Mouse (Mus musculus) stomach, embryonic 14.5 days (tissue): ENCODE data around the gene Lmtk3. TPM values are rescaled to one million over a fixed set of nuclear protein-coding genes. Genes with fewer than 3 reads are reported as not detected.

Source experiments
- ATAC-seq: fragments of 200-750 bp; cut with Nextera tagmentation; 2 replicates; pipeline ENCODE4 v1.8.0; 2017; ENCODE audit warnings: low read depth, moderate TSS enrichment; ENCODE audit not compliant: insufficient number of reproducible peaks, insufficient read depth, low FRiP score
- H3K27ac ChIP-seq: fragments of 300-500 bp; sonication (generic); 2 replicates; pipeline ENCODE4 v1.5.1; 2014; ENCODE audit warnings: mild to moderate bottlenecking, low read length, moderate library complexity, mixed read lengths
- H3K27me3 ChIP-seq: fragments of 300-500 bp; sonication (generic); 2 replicates; pipeline ENCODE4 v1.6.1; 2014; ENCODE audit warnings: low read length, control low read depth, mixed read lengths; ENCODE audit not compliant: control insufficient read depth, insufficient read depth
- H3K36me3 ChIP-seq: fragments of 300-500 bp; sonication (generic); 2 replicates; pipeline ENCODE4 v1.6.1; 2014; ENCODE audit warnings: mild to moderate bottlenecking, control low read depth, low read length, moderate library complexity, mixed read lengths; ENCODE audit not compliant: control insufficient read depth, insufficient read depth
- H3K4me1 ChIP-seq: fragments of 300-500 bp; sonication (generic); 2 replicates; pipeline ENCODE4 v1.6.1; 2014; ENCODE audit warnings: low read length, control low read depth, mixed read lengths; ENCODE audit not compliant: control insufficient read depth, insufficient read depth
- H3K4me2 ChIP-seq: fragments of 300-500 bp; sonication (generic); replicated peaks from 2 replicates; pipeline ENCODE4 v1.6.1; 2014; ENCODE audit warnings: low read depth, low read length, control low read depth
- H3K4me3 ChIP-seq: fragments of 300-500 bp; sonication (generic); 2 replicates; pipeline ENCODE4 v1.5.1; 2014; ENCODE audit warnings: low read depth, low read length, control low read depth
- H3K9ac ChIP-seq: fragments of 300-500 bp; sonication (generic); replicated peaks from 2 replicates; pipeline ENCODE4 v1.6.1; 2014; ENCODE audit warnings: low read depth, mild to moderate bottlenecking, control low read depth, low read length, moderate library complexity, mixed read lengths
- H3K9me3 ChIP-seq: fragments of 300-500 bp; sonication (generic); 2 replicates; pipeline ENCODE4 v1.6.1; 2016; ENCODE audit warnings: low read depth, low read length, control low read depth; ENCODE audit not compliant: control insufficient read depth
- WGBS: fragments of 180-500 bp; shearing (Covaris S2); extraction: QIAGEN DNeasy Blood & Tissue Kit; methylation state at CpG from one replicate; pipeline ENCODE4 v1.1.7; 2014; 5-methylcytosine and 5-hydroxymethylcytosine counted together
- polyA plus RNA-seq: library from polyadenylated mRNA; unstranded; fragments of >200 nt; fragmentation: Nextera tagmentation; extraction: Ambion mirVana; gene quantifications from 2 replicates; pipeline ENCODE4 v1.2.1, GENCODE M21; 2014

Lmtk3 gene
- polyA plus RNA-seq, 1 experiment from 2014 or later = 2.5 TPM

- Histone ChIP-seq H3K4me3 (no peak overlapping the region), H3K36me3 (peaks cover 20% of the 10 kb centered on the region), H3K4me1 (no peaks in the 10 kb centered on the region), H3K27me3 (no peaks in the 10 kb centered on the region), H3K9me3 (no peaks in the 10 kb centered on the region), H3K9ac (no peak overlapping the region), H3K27ac (no peak overlapping the region), H3K4me2 (no peak overlapping the region)
- no peak for ATAC-seq
Observed at GRCm38 (mm10) chr7:45820913-45821312, 37.4 kb downstream of the Lmtk3 start.

GRCm38 (mm10) chr7:45824598-45824997, 41.1 kb downstream of the Lmtk3 start, which contains the start of gene Kcnj14:
Kcnj14 (minus strand) TSS chr7:45824782.
- Histone ChIP-seq H3K4me1 (peaks cover 2% of the 10 kb centered on the region; the same call in 1 of the 2 replicates), H3K9me3 (no peaks in the 10 kb centered on the region), H3K9ac (no peak within 1 kb of the TSS), H3K27ac (no peak within 1 kb of the TSS), H3K4me2 (no peak within 1 kb of the TSS), H3K36me3 (peaks cover 53% of the 10 kb centered on the region), H3K4me3 (no peak within 1 kb of the TSS), H3K27me3 (no peaks in the 10 kb centered on the region)
- WGBS = 69% methylated on average over 7 of the region's 7 CpGs
- ATAC-seq = no peak

DNA sequence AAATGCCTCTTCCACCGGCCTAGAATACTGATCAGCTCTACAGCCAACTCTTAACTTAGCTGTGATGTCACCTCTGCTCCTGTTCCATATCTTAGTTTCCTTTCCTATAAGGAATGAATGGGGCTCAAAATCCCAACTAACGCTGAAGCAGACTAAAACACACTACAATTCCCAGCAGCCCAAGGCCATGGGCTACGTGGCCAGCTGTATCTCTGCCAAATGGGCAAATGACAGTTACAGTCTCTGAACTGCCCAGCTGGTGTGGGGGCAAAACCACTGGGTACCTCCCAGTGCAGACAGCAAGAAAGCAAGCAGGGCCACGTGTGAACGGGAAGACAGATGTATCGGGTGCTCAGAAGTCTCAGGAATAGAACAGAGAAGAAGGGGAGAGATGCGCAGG, 43.1 kb downstream of the Lmtk3 start:
- no peak overlapping the region for H3K4me3 ChIP-seq
- H3K9me3 ChIP-seq = no peaks in the 10 kb centered on the region
- no peak overlapping the region for H3K4me2 ChIP-seq
- WGBS = 93% methylated on average over 7 of the region's 7 CpGs
- peaks cover under 1% of the 10 kb centered on the region; the same call in 1 of the 2 replicates for H3K27me3 ChIP-seq
- H3K4me1 ChIP-seq = peaks cover 7% of the 10 kb centered on the region; the same call in 1 of the 2 replicates
- H3K36me3 ChIP-seq = peaks cover 54% of the 10 kb centered on the region
- H3K9ac ChIP-seq = no peak overlapping the region
- no peak for ATAC-seq
- no peak overlapping the region for H3K27ac ChIP-seq

DNA sequence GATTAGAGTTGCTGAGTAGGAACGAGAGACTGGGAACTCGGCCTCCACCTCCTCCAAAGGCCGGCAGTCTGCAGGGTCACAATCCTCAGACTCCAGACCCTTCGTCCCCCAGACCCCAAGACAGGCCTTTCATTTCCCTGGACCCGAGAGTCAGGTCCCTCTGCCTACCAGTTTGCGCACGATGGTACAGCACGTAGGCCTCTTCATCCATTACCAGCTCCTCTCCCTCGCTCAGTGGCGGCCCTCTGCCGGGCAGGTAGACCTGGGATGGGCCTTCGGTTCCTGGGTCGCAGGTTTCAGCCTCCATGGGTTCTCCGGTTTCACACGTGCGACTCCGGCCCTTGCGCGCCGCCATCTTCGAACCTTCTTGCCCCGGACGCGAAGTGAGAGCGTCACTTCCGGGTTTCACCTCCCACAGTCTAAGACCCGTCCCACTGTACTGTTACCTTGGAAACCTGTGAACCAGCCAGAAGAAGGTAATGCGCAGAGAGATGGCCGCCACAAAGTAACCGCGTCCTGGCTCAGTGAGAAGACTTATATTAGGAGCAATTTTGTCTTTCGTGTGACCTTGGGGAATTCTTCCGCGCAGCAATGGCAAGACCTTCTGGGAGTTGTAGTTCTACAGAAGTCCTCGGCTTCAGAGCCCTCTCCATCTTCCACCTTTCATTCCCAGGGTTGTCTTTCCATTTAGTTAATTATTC, 47.0 kb downstream of the Lmtk3 start, which contains the start of gene Grwd1:
Gene Grwd1 (minus strand): TSS at position 518 of the 701 bp plus-strand sequence.
- Histone ChIP-seq H3K27me3 (peaks cover 28% of the 10 kb centered on the region), H3K4me3 (peak within 1 kb of the TSS; percentile 93), H3K36me3 (peaks cover 38% of the 10 kb centered on the region), H3K9ac (peak within 1 kb of the TSS; percentile 51), H3K4me1 (peaks cover 17% of the 10 kb centered on the region), H3K27ac (0 out of 2 replicates have a peak within 1 kb of the TSS, but pooled peaks have one; percentile 48), H3K4me2 (peak within 1 kb of the TSS; percentile 91), H3K9me3 (no peaks in the 10 kb centered on the region)
- peak; percentile 85 for ATAC-seq
- WGBS = under 1% methylated on average over 35 of the region's 35 CpGs

DNA sequence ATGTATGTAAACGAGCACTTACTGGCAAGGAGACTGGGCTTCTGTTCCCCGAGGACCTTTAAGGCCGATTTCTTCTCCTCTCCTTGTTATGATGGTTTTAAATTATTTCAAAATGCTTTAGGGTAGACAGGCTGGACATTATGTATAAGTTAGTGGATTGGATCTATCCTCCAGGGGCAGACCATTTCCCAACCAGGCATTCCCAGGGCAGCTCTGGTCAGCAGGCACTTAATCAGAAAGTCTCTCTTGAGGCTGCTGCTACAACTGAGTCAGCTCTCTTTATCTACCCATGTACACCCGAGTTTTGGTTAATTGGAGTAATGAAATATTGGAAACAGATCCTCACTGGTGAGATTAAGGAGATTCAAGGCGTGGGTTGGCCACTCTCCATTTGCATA, 47.6 kb downstream of the Lmtk3 start:
- H3K36me3 ChIP-seq = peaks cover 32% of the 10 kb centered on the region
- 30% methylated on average over 5 of the region's 5 CpGs for WGBS
- H3K9me3 ChIP-seq = no peaks in the 10 kb centered on the region
- peak overlapping the region; percentile 91 for H3K4me2 ChIP-seq
- ATAC-seq = no peak
- peaks cover 28% of the 10 kb centered on the region for H3K27me3 ChIP-seq
- H3K9ac ChIP-seq = no peak overlapping the region
- H3K4me3 ChIP-seq = peak overlapping the region; percentile 93
- H3K27ac ChIP-seq = no peak overlapping the region
- H3K4me1 ChIP-seq = peaks cover 17% of the 10 kb centered on the region

GRCm38 (mm10) chr7:45832428-45832827, 48.9 kb downstream of the Lmtk3 start:
- WGBS = 11% methylated on average over 30 of the region's 30 CpGs
- H3K4me2 ChIP-seq = peak overlapping the region; percentile 52
- no peak for ATAC-seq
- peaks cover 19% of the 10 kb centered on the region for H3K36me3 ChIP-seq
- no peak overlapping the region for H3K27ac ChIP-seq
- peaks cover 28% of the 10 kb centered on the region for H3K27me3 ChIP-seq
- no peaks in the 10 kb centered on the region for H3K9me3 ChIP-seq
- peaks cover 17% of the 10 kb centered on the region for H3K4me1 ChIP-seq
- peak overlapping the region; percentile 39 for H3K4me3 ChIP-seq
- no peak overlapping the region for H3K9ac ChIP-seq

- Histone ChIP-seq H3K27ac (no peak overlapping the region), H3K27me3 (peaks cover 28% of the 10 kb centered on the region), H3K36me3 (peaks cover 13% of the 10 kb centered on the region; the same call in 1 of the 2 replicates), H3K9ac (peak overlapping the region; percentile 14; the same call in 1 of the 2 replicates), H3K4me1 (peaks cover 17% of the 10 kb centered on the region), H3K9me3 (no peaks in the 10 kb centered on the region), H3K4me3 (peak overlapping the region; percentile 39), H3K4me2 (peak overlapping the region; percentile 52)
- under 1% methylated on average over 68 of the region's 86 CpGs for WGBS
- ATAC-seq = no peak
Observed at GRCm38 (mm10) chr7:45833148-45833790, 49.7 kb downstream of the Lmtk3 start.

DNA sequence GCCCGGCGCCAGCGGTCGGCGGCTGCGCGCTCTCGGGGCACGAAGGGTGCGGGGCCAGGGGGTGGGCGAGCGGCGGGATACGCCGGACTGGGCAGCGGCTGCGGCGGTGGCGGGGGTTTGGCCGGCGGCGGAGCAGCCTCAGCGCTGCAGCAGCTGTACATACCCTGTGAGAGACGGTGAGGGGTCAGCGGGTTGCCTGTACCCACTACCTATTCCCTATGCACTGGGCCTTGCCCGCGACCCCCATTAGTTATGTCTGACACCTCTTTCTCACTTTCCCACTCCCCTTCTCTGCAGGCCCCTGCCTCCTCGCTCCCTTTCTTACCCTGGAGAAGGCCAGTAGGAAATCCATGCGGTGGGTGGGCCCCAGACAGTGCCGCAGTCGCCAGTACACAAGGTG, 50.4 kb downstream of the Lmtk3 start:
- Histone ChIP-seq H3K9ac (peak overlapping the region; percentile 14; the same call in 1 of the 2 replicates), H3K9me3 (no peaks in the 10 kb centered on the region), H3K27ac (no peak overlapping the region), H3K4me1 (peaks cover 17% of the 10 kb centered on the region), H3K4me2 (peak overlapping the region; percentile 52), H3K36me3 (peaks cover 6% of the 10 kb centered on the region; the same call in 1 of the 2 replicates), H3K27me3 (peaks cover 28% of the 10 kb centered on the region), H3K4me3 (peak overlapping the region; percentile 39)
- no peak for ATAC-seq
- WGBS = 4% methylated on average over 22 of the region's 31 CpGs
